Mouse (Mus musculus): ENCODE results near the gene Abcg3. TPM values are rescaled to one million over a fixed set of nuclear protein-coding genes. Genes with fewer than 3 reads are reported as not detected.

Abcg3 gene
- polyA plus RNA-seq (2012; ENCODE audit: insufficient read depth, low replicate concordance) = 0.35 TPM in 1 of 2 replicates, not detected in the other

DNA sequence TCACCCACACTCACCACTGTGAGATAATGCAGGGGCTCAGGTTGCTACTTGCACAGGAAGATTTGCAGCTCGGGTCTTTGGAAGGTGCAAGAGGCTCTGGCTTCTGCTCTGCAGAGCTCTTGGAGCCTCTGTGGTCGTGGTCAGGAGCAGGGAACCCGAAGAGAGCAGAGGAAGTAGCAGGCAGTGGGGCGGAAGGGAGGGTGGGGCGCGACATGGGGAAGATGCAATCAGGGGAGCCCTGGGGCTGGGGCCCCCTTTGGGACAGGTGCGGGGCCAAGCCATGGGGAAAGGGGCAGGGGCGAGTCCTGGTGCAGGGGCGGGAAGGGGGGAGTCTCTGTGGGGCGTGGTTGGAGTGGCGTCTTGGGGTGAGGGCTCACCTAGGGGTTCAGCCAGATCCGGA is at the start of gene Abcg3:
Abcg3 (minus strand) TSS at position 184 of the 400 bp plus-strand sequence.
- Histone ChIP-seq H3K36me3 (replicated peaks; ENCODE audit: low read length) (no peaks in the 10 kb centered on the region), H3K4me1 (peaks cover 37% of the 10 kb centered on the region), H3K27me3 (replicated peaks) (no peaks in the 10 kb centered on the region), H3K4me3 (replicated peaks) (peak within 1 kb of the TSS; percentile 88), H3K9me3 (no peaks in the 10 kb centered on the region)
- TF ChIP-seq GATA1 (IDR thresholded peaks at IDR 0.05; ENCODE audit: borderline replicate concordance, low read length) = no peak
- no peak for TF ChIP-seq FLI1 (IDR thresholded peaks at IDR 0.05; ENCODE audit: low read length)

DNA sequence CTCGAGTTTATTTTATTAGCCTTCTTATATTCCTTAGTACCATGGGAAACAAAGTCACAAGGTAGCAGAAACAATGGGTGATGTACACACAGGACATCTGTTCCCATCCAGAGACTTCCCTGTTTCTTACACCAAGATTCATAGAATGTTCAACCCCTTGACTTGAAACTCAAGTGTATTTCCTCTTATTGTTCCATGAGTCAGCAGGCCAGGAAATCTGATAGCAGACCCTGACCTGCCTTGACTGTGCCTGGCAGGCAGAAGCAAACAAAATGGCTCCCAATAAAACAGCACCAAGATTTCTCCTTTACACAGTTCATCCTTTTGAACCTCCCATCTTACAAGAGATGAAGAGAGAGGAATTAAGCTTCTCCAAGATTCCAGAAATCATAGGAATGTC is 30.0 kb upstream of the Abcg3 start:
- Histone ChIP-seq H3K27me3 (replicated peaks) (no peaks in the 10 kb centered on the region), H3K9me3 (peaks cover 16% of the 10 kb centered on the region), H3K4me3 (replicated peaks) (no peak overlapping the region), H3K4me1 (no peaks in the 10 kb centered on the region), H3K36me3 (replicated peaks; ENCODE audit: low read length) (no peaks in the 10 kb centered on the region)
- TF ChIP-seq GATA1 (IDR thresholded peaks at IDR 0.05; ENCODE audit: borderline replicate concordance, low read length) (no peak), FLI1 (IDR thresholded peaks at IDR 0.05; ENCODE audit: low read length) (no peak)

DNA sequence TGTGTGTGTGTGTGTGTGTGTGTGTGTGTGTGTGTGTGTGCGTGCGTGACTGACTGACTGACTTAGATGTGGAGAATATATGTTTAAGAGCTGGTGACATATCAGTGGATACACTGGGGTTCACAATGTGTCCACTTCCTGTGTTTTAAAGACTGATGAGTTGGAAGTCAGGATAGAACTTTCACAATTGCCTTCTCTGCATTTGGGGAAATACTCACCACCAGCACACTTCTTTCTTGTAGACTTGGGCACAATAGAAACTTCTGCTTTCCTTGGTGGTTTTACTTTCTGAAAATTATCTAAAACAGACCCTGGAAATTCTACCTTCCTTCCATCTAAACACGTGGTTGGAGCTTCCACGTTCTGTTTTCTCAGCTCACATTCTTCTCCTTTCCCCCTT is 29.1 kb upstream of the Abcg3 start:
- H3K9me3 ChIP-seq = peaks cover 13% of the 10 kb centered on the region
- no peaks in the 10 kb centered on the region for H3K27me3 ChIP-seq (replicated peaks)
- H3K4me1 ChIP-seq = no peaks in the 10 kb centered on the region
- no peak overlapping the region for H3K4me3 ChIP-seq (replicated peaks)
- H3K36me3 ChIP-seq (replicated peaks; ENCODE audit: low read length) = no peaks in the 10 kb centered on the region
- TF ChIP-seq FLI1 (IDR thresholded peaks at IDR 0.05; ENCODE audit: low read length) = no peak
- no peak for TF ChIP-seq GATA1 (IDR thresholded peaks at IDR 0.05; ENCODE audit: borderline replicate concordance, low read length)

DNA sequence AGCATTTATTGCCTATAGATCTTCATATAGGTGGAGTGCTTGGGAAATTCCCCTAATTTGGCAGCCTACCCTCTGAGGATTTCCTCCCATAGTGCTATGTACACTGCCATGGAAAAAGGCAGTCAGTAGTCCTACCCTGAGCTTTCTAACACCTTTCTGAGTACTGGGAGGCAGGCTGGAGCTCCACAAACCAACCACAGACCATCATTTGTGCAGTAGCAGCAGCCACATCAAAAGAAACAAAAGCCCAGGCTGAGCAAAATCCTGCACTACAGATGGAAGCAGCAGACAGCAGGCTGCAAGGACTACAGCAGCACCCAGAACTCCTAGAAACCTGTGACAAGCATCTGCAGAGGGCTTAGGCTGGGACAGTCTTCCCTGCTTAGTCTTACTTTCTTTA is 27.9 kb upstream of the Abcg3 start:
- no peaks in the 10 kb centered on the region for H3K27me3 ChIP-seq (replicated peaks)
- no peak overlapping the region for H3K4me3 ChIP-seq (replicated peaks)
- TF ChIP-seq GATA1 (IDR thresholded peaks at IDR 0.05; ENCODE audit: borderline replicate concordance, low read length) (no peak), FLI1 (IDR thresholded peaks at IDR 0.05; ENCODE audit: low read length) (no peak)
- H3K36me3 ChIP-seq (replicated peaks; ENCODE audit: low read length) = no peaks in the 10 kb centered on the region
- H3K4me1 ChIP-seq = peaks cover under 1% of the 10 kb centered on the region; the same call in 1 of the 2 replicates
- H3K9me3 ChIP-seq = peaks cover 15% of the 10 kb centered on the region

DNA sequence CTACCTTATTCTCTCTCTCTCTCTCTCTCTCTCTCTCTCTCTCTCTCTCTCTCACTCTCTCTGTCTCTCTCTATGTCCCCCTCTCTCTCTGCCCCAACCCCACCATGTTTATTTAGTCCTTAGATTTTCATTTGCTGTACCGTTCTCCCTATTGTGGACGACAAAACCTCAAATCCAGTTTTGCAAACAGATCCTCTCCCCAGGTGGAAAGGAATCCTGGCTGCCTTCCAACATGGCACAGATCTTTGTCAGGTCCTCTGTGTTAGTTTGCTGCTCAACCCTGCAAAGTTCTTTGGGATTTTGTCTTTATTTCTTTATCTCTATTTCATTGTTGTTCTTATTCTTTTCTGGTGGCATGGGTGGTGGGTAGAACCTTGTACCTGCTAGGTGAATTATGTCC is 6.9 kb upstream of the Abcg3 start:
- Histone ChIP-seq H3K27me3 (replicated peaks) (no peaks in the 10 kb centered on the region), H3K9me3 (peaks cover 6% of the 10 kb centered on the region), H3K4me1 (peaks cover 11% of the 10 kb centered on the region), H3K36me3 (replicated peaks; ENCODE audit: low read length) (no peaks in the 10 kb centered on the region), H3K4me3 (replicated peaks) (no peak overlapping the region)
- TF ChIP-seq FLI1 (IDR thresholded peaks at IDR 0.05; ENCODE audit: low read length) = no peak
- no peak for TF ChIP-seq GATA1 (IDR thresholded peaks at IDR 0.05; ENCODE audit: borderline replicate concordance, low read length)

DNA sequence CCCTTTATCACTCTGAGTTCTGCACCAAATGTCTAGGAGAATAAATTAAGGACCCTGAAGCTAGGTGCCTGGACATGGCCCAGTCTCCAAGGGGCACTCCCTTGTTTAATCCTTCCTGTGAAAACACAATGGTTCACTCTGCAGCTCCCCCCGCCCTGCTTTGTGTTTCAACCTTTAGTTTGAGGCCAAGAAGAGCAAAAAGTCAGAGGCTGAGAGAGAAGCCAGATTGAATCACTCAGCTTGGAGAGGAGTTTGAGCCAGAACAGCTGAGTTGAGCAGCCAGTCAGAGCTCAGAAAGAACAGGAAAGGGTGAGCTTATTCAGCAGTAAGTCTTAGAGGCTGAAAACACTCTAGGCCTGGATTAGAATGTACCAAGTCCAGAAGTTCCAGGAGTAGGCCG is 5.5 kb upstream of the Abcg3 start:
- Histone ChIP-seq H3K9me3 (peaks cover 6% of the 10 kb centered on the region), H3K4me3 (replicated peaks) (no peak overlapping the region), H3K27me3 (replicated peaks) (no peaks in the 10 kb centered on the region), H3K36me3 (replicated peaks; ENCODE audit: low read length) (no peaks in the 10 kb centered on the region), H3K4me1 (peaks cover 11% of the 10 kb centered on the region)
- no peak for TF ChIP-seq FLI1 (IDR thresholded peaks at IDR 0.05; ENCODE audit: low read length)
- TF ChIP-seq GATA1 (IDR thresholded peaks at IDR 0.05; ENCODE audit: borderline replicate concordance, low read length) = no peak

DNA sequence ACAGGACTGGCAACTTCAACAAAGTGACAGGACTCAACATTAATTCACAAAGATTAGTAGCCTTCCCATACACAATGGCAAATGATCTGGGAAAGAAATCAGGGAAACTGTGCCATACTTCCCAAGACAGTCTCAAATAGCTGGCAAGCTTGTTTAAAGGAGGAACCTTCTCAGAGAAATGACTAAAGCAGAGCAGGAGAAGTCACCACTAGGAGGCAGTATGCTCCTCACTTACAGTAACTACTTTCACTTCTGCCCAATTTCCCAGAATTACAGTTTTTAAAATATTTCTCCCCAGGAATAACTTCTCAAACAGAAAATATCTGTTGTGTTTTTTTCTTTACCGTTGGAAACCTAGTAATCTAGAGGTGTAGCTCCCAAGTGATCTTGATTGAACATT is 4.2 kb upstream of the Abcg3 start:
- Histone ChIP-seq H3K4me3 (replicated peaks) (no peak overlapping the region), H3K4me1 (peaks cover 20% of the 10 kb centered on the region), H3K36me3 (replicated peaks; ENCODE audit: low read length) (no peaks in the 10 kb centered on the region), H3K9me3 (peaks cover 6% of the 10 kb centered on the region), H3K27me3 (replicated peaks) (no peaks in the 10 kb centered on the region)
- TF ChIP-seq FLI1 (IDR thresholded peaks at IDR 0.05; ENCODE audit: low read length) (no peak), GATA1 (IDR thresholded peaks at IDR 0.05; ENCODE audit: borderline replicate concordance, low read length) (no peak)

DNA sequence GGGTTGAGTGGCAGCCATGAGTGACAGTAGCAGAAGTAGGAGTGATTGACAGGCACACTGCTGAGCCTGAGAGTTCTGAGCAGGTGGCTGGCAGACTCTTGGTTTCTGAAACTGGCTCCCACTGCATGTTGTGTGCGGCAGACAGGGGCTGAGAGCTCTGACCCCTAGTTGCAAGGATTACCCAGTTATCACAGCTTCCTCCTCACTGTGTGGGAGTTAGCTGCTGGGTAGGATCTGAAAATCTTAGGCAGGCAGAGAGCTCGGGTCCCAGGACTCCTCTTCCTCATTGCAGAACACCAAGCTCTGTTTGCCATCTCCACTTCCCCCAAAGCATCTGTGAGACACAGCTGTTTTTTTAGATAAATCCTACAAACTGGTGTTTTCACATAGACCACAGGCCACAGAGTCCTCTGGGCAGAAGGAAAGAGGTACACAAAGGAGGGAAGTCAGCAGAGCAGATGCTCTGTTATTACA is 3.4 kb downstream of the Abcg3 start:
- no peak for TF ChIP-seq FLI1 (IDR thresholded peaks at IDR 0.05; ENCODE audit: low read length)
- TF ChIP-seq GATA1 (IDR thresholded peaks at IDR 0.05; ENCODE audit: borderline replicate concordance, low read length) = no peak
- Histone ChIP-seq H3K4me3 (replicated peaks) (peak overlapping the region; percentile 12), H3K27me3 (replicated peaks) (no peaks in the 10 kb centered on the region), H3K36me3 (replicated peaks; ENCODE audit: low read length) (no peaks in the 10 kb centered on the region), H3K9me3 (no peaks in the 10 kb centered on the region), H3K4me1 (peaks cover 26% of the 10 kb centered on the region)

DNA sequence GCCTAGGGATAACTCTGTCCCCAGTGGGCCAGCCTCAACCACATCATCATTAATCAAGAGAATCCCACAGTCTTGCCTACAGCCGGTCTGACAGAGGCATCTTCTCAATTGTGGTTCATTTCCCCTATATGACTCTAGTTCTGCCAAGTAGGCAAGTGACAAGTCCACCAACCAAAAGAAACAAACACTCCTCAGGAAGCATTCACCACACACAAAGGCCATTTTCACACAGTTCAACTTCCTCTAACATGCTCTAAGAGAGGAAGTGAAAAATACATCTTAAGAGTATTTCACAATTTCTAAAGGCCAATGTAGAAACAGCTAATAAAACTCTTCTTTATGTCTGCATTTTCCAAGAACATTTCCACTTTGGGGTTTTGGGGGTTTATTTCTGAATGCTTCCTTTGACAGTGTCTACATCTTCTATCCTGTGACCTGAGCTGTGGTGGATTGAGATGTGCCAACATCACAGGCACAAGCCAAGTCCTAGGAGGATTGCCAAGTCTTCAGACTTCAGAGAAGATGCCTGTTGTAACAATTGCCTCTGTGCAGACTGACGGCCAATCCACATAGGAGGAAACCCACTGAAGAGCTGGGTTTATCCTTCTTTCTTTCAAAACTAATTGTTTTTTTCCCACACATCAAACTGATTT is 24.3 kb downstream of the Abcg3 start:
- H3K4me1 ChIP-seq = peaks cover 16% of the 10 kb centered on the region
- H3K9me3 ChIP-seq = 0 out of 2 replicates have a peak, but pooled peaks cover 3% of the 10 kb centered on the region
- no peaks in the 10 kb centered on the region for H3K36me3 ChIP-seq (replicated peaks; ENCODE audit: low read length)
- TF ChIP-seq GATA1 (IDR thresholded peaks at IDR 0.05; ENCODE audit: borderline replicate concordance, low read length) (no peak), FLI1 (IDR thresholded peaks at IDR 0.05; ENCODE audit: low read length) (no peak)
- H3K27me3 ChIP-seq (replicated peaks) = no peaks in the 10 kb centered on the region
- peak overlapping the region; percentile 3 for H3K4me3 ChIP-seq (replicated peaks)

DNA sequence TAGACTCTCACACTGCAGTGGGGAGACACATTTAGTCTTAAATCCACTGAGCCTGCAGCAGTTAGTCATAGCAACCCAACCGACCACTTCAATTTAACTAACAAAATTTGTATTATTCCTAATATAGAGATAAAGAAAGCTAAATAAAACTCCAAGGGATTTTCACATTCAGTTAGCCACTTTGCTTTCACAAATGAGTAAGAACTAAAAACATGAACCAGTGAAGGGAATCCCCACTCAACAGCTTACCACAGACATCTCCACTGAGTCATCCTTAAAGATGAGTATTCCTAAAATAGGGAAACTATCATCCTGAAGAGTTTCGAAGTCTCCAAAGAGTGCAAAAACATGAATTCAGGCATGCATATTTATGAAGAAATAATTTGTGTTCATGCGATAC is 27.3 kb downstream of the Abcg3 start:
- no peak for TF ChIP-seq FLI1 (IDR thresholded peaks at IDR 0.05; ENCODE audit: low read length)
- no peak for TF ChIP-seq GATA1 (IDR thresholded peaks at IDR 0.05; ENCODE audit: borderline replicate concordance, low read length)
- no peaks in the 10 kb centered on the region for H3K36me3 ChIP-seq (replicated peaks; ENCODE audit: low read length)
- no peaks in the 10 kb centered on the region for H3K27me3 ChIP-seq (replicated peaks)
- no peak overlapping the region for H3K4me3 ChIP-seq (replicated peaks)
- H3K4me1 ChIP-seq = peaks cover 11% of the 10 kb centered on the region
- H3K9me3 ChIP-seq = 0 out of 2 replicates have a peak, but pooled peaks cover 3% of the 10 kb centered on the region

Measured in megakaryocyte, embryonic 14.5 days (primary cell).